Mouse (Mus musculus): ENCODE measurements around the gene Atp8a2.

- no peak for TF ChIP-seq ZNF384 (IDR thresholded peaks at IDR 0.05; ENCODE audit: low read depth, low read length)
- no peak for TF ChIP-seq ZC3H11A (IDR thresholded peaks at IDR 0.05; ENCODE audit: borderline replicate concordance, low read depth, low read length)
- TF ChIP-seq HCFC1 (IDR thresholded peaks at IDR 0.05; ENCODE audit: borderline replicate concordance, insufficient read depth, low read length) = no peak
- TF ChIP-seq MAFK (IDR thresholded peaks at IDR 0.05; ENCODE audit: insufficient read depth, low read depth, low read length) = no peak
- TF ChIP-seq CHD2 (IDR thresholded peaks at IDR 0.05; ENCODE audit: low read depth, low read length) = no peak
Measured at GRCm38 (mm10) chr14:60061023-60061422, 136.0 kb downstream of the Atp8a2 start.
